Mouse (Mus musculus): ENCODE measurements around the gene Usp30.

Usp30 gene

GRCm38 (mm10) chr5:114129550-114130210 lies 64.4 kb downstream of the Usp30 start:
- DNase-seq, result no peak

- DNase-seq, result peak; percentile 42
Observed at GRCm38 (mm10) chr5:114130211-114130605, 64.9 kb downstream of the Usp30 start, which contains the start of gene Ung. Ung (plus strand) TSS chr5:114130386.

- DNase-seq, result peak; percentile 94
Observed at GRCm38 (mm10) chr5:114130698-114131520, 65.6 kb downstream of the Usp30 start.

GRCm38 (mm10) chr5:114131521-114131840 lies 66.2 kb downstream of the Usp30 start:
- peak; percentile 68 for DNase-seq

GRCm38 (mm10) chr5:114132841-114133240 lies 67.6 kb downstream of the Usp30 start:
- DNase-seq, result no peak

- peak; percentile 77 for DNase-seq
Observed at GRCm38 (mm10) chr5:114134091-114134534, 68.9 kb downstream of the Usp30 start.

GRCm38 (mm10) chr5:114135516-114135915 lies 70.3 kb downstream of the Usp30 start:
- DNase-seq, result no peak

- DNase-seq, result no peak
Observed at GRCm38 (mm10) chr5:114137481-114138276, 72.4 kb downstream of the Usp30 start.

- DNase-seq, result peak; percentile 69
Observed at GRCm38 (mm10) chr5:114138277-114139164, 73.3 kb downstream of the Usp30 start.

GRCm38 (mm10) chr5:114139175-114139574 lies 73.9 kb downstream of the Usp30 start:
- DNase-seq, result peak; percentile 95

GRCm38 (mm10) chr5:114146028-114146888 lies 81.0 kb downstream of the Usp30 start, which contains the start of gene Acacb:
Acacb (plus strand) TSS chr5:114146535.
- DNase-seq, result no peak

GRCm38 (mm10) chr5:114147043-114147972 lies 82.0 kb downstream of the Usp30 start:
- DNase-seq, result no peak

GRCm38 (mm10) chr5:114152359-114153092 lies 87.3 kb downstream of the Usp30 start:
- DNase-seq, result no peak

- DNase-seq, result no peak
Observed at GRCm38 (mm10) chr5:114153490-114153889, 88.2 kb downstream of the Usp30 start.

GRCm38 (mm10) chr5:114154765-114155164 lies 89.5 kb downstream of the Usp30 start:
- no peak for DNase-seq

GRCm38 (mm10) chr5:114155168-114155933 lies 90.1 kb downstream of the Usp30 start:
- peak; percentile 85 for DNase-seq

GRCm38 (mm10) chr5:114157236-114157635 lies 92.0 kb downstream of the Usp30 start:
- DNase-seq, result no peak

- DNase-seq, result no peak
Observed at GRCm38 (mm10) chr5:114161424-114161823, 96.2 kb downstream of the Usp30 start.
